In the genomic region with DNA sequence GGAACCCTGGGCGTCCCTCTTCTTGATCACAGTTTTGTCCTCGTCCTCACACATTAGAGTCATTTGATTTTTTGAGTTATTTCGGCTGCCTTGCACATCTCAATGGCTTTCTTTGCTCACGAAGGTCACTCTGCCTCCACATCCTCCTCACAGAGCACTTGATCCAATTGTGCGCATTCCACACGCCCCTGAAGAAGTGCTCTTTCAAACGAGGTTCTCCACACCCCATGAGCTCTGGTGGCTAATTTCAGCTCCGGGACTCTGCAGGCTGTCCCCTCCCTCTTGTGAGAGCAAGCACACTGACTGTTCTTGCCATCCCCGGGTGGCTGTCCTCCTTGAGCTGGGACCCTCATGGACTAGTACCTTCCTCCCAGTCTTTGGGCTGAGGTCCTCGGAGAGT, we compare ENCODE assay signal across 23 mouse cellular contexts. TPM values are rescaled to one million over a fixed set of nuclear protein-coding genes. Genes with fewer than 3 reads are reported as not detected.
DNase-seq lines count a peak whose midpoint lies in the region; ATAC-seq and TF ChIP-seq lines count a peak whose summit lies in the region.
"Had no signal": no experiment of that assay in that cellular context is flagged by ENCODE, and none has a peak within 500 bp of the region (broad histone marks: within the 10 kb centered on the region; RNA-seq: fewer than 3 reads in every experiment).

No protein-coding gene starts in this region.

- no peaks in the 10 kb centered on the region for H3K9me3 ChIP-seq in heart, embryonic 13.5 days
- H3K9me3 ChIP-seq in lung, embryonic 14.5 days (ENCODE audit: low read depth, low read length), result no peaks in the 10 kb centered on the region
- H3K9me3 ChIP-seq: embryonic facial prominence, embryonic 13.5 days; liver, embryonic 15.5 days had no signal

- H3K4me3 ChIP-seq in heart, embryonic 13.5 days, result no peak overlapping the region
- H3K4me3 ChIP-seq in lung, embryonic 14.5 days (ENCODE audit: low read depth, low read length), result no peak overlapping the region
- H3K4me3 ChIP-seq: embryonic facial prominence, embryonic 13.5 days; gastrocnemius, adult 2 months; liver, embryonic 15.5 days had no signal

- WGBS in heart, embryonic 13.5 days, result 56% methylated on average over 10 of the region's 10 CpGs
- 52% methylated on average over 10 of the region's 10 CpGs for WGBS in lung, embryonic 14.5 days

- H3K4me1 ChIP-seq in heart, embryonic 13.5 days, result peaks cover 26% of the 10 kb centered on the region
- H3K4me1 ChIP-seq in lung, embryonic 14.5 days (ENCODE audit: insufficient read depth), result no peaks in the 10 kb centered on the region

- H3K4me2 ChIP-seq in heart, embryonic 13.5 days, result peak overlapping the region; percentile 27; the same call in 1 of the 2 replicates
- no peak overlapping the region for H3K4me2 ChIP-seq in lung, embryonic 14.5 days
- H3K4me2 ChIP-seq: embryonic facial prominence, embryonic 13.5 days; liver, embryonic 15.5 days had no signal

- no peak for DNase-seq in heart, adult 8-10 months (ENCODE audit: low spot score)
- DNase-seq in lung, embryonic 14.5 days, result peak; percentile 18
- DNase-seq in lung, postnatal 4 days, result no peak
- peak; percentile 22 for DNase-seq in ZHBTc4 (ENCODE audit: low read depth, low spot score)
- peak; percentile 35 for DNase-seq in brain, embryonic 14.5 days (ENCODE audit: low read depth)
- no peak for DNase-seq in left cerebral cortex, adult 18-20 months (ENCODE audit: low spot score in 2 of 2)
- no peak for DNase-seq in thymus, postnatal 14 days
- DNase-seq: adrenal gland, postnatal 25 days; cerebellum, adult 8-10 months; gastrocnemius, adult 2 months; heart, adult 11 months; heart, postnatal 14 days; kidney, postnatal 14 days had no signal

- peak overlapping the region; percentile 54; the same call in 1 of the 2 replicates for H3K27ac ChIP-seq in heart, embryonic 13.5 days (replicated peaks)
- no peak overlapping the region for H3K27ac ChIP-seq in lung, embryonic 14.5 days (ENCODE audit: low read depth)
- H3K27ac ChIP-seq: embryonic facial prominence, embryonic 13.5 days; liver, embryonic 15.5 days had no signal

- H3K36me3 ChIP-seq in heart, embryonic 13.5 days, result peaks cover 68% of the 10 kb centered on the region
- no peaks in the 10 kb centered on the region for H3K36me3 ChIP-seq in lung, embryonic 14.5 days (ENCODE audit: insufficient read depth)
- H3K36me3 ChIP-seq: embryonic facial prominence, embryonic 13.5 days; liver, embryonic 15.5 days had no signal

- no peak overlapping the region for H3K9ac ChIP-seq in heart, embryonic 13.5 days
- no peak overlapping the region for H3K9ac ChIP-seq in lung, embryonic 14.5 days
- H3K9ac ChIP-seq: embryonic facial prominence, embryonic 13.5 days; liver, embryonic 15.5 days had no signal

- no peak for TF ChIP-seq CTCF in lung, embryonic 14.5 days (IDR thresholded peaks at IDR 0.05; ENCODE audit: low read depth)
- TF ChIP-seq CTCF in brain, embryonic 14.5 days (IDR thresholded peaks at IDR 0.05; ENCODE audit: borderline replicate concordance, extremely low read depth, insufficient read depth, insufficient read length), result no peak

- no peak for ATAC-seq in heart, embryonic 13.5 days (ENCODE audit: extremely low read depth, insufficient number of reproducible peaks, low FRiP score, low TSS enrichment)
- ATAC-seq in lung, embryonic 14.5 days (ENCODE audit: insufficient read depth), result 0 out of 2 replicates have a peak, but pooled peaks have one; percentile 21
- ATAC-seq: inflammation-experienced regulatory T-cells, adult 6 months; Patski had no signal

- H3K27me3 ChIP-seq in heart, embryonic 13.5 days (replicated peaks), result peaks cover 5% of the 10 kb centered on the region; the same call in 1 of the 2 replicates
- no peaks in the 10 kb centered on the region for H3K27me3 ChIP-seq in lung, embryonic 14.5 days (ENCODE audit: insufficient read depth, low read length)
- H3K27me3 ChIP-seq: liver, embryonic 15.5 days; Patski had no signal

- no peak for TF ChIP-seq POLR2A in brain, embryonic 14.5 days (IDR thresholded peaks at IDR 0.05; ENCODE audit: borderline replicate concordance, extremely low read depth, insufficient read depth, insufficient read length, poor library complexity, severe bottlenecking)

RNA-seq across cellular contexts. Expression of a gene that starts 38.7 kb away (rescaled TPM):
- 1.2 and 4.3 TPM in 2 replicates for polyA plus RNA-seq in heart, embryonic 13.5 days (2015; fragmentation: Nextera tagmentation; extraction: Ambion mirVana)
- total RNA-seq in heart, adult 8-10 months (2022), result not detected
- 2.8 and 3.1 TPM in 2 replicates for polyA plus RNA-seq in lung, embryonic 14.5 days (2014; fragmentation: Nextera tagmentation; extraction: Ambion mirVana)
- polyA plus RNA-seq in brain, embryonic 14.5 days (2012; rRNA removed), result 0.13 TPM in 1 of 2 replicates, not detected in the other
- not detected for total RNA-seq in left cerebral cortex, adult 18-20 months (2021)
- total RNA-seq: adrenal gland, postnatal 25 days; gastrocnemius, adult 2 months; heart, postnatal 14 days; left cerebral cortex, adult 8-10 months; megakaryocyte progenitor cell, adult 5-6 weeks had no signal
- polyA plus RNA-seq: cortical plate, adult 2 months; embryonic facial prominence, embryonic 13.5 days; limb, embryonic 14.5 days; testis, adult 2 months had no signal

Comparison
In these comparisons a context has a peak if more than half of its experiments do, and no peak if none do; other contexts are left out.
1. DNase-seq: peak in lung, embryonic 14.5 days (single experiment), ZHBTc4 (single experiment) and brain, embryonic 14.5 days (single experiment); none in heart, adult 8-10 months (single experiment), lung, postnatal 4 days (0 of 2), left cerebral cortex, adult 18-20 months (0 of 2) and thymus, postnatal 14 days (single experiment).